Mouse (Mus musculus): ENCODE data around the gene Triobp. TPM values are rescaled to one million over a fixed set of nuclear protein-coding genes. Genes with fewer than 3 reads are reported as not detected.

Gene Triobp
- polyA plus RNA-seq, 1 experiment from 2014 or later = 12.9 TPM

- WGBS (ENCODE audit: insufficient replicate concordance) = 15% methylated on average over 7 of the region's 7 CpGs
- no peak overlapping the region for H3K27ac ChIP-seq
- DNase-seq = peak; percentile 83
- H3K27me3 ChIP-seq = peaks cover 51% of the 10 kb centered on the region
- H3K36me3 ChIP-seq = peaks cover 12% of the 10 kb centered on the region; the same call in 1 of the 2 replicates
- peak; percentile 76 for ATAC-seq (ENCODE audit: low read depth)
- no peaks in the 10 kb centered on the region for H3K9me3 ChIP-seq (replicated peaks)
- peaks cover 57% of the 10 kb centered on the region for H3K4me1 ChIP-seq (replicated peaks)
- no peak overlapping the region for H3K4me2 ChIP-seq
- H3K9ac ChIP-seq = no peak overlapping the region
- no peak overlapping the region for H3K4me3 ChIP-seq (replicated peaks)
Observed at GRCm38 (mm10) chr15:79038853-79039252, 91.3 kb downstream of the Triobp start.

GRCm38 (mm10) chr15:79040501-79041416 lies 93.2 kb downstream of the Triobp start:
- ATAC-seq (ENCODE audit: low read depth) (no peak), DNase-seq (no peak)
- Histone ChIP-seq H3K36me3 (peaks cover 12% of the 10 kb centered on the region; the same call in 1 of the 2 replicates), H3K9me3 (replicated peaks) (no peaks in the 10 kb centered on the region), H3K27ac (no peak overlapping the region), H3K9ac (peak overlapping the region; percentile 47), H3K4me2 (peak overlapping the region; percentile 59), H3K4me3 (replicated peaks) (peak overlapping the region; percentile 38), H3K4me1 (replicated peaks) (peaks cover 64% of the 10 kb centered on the region), H3K27me3 (peaks cover 59% of the 10 kb centered on the region)
- 14% methylated on average over 24 of the region's 24 CpGs for WGBS (ENCODE audit: insufficient replicate concordance)

- H3K9me3 ChIP-seq (replicated peaks) = no peaks in the 10 kb centered on the region
- H3K9ac ChIP-seq = peak within 1 kb of the TSS; percentile 63
- H3K27ac ChIP-seq = no peak within 1 kb of the TSS
- H3K4me3 ChIP-seq (replicated peaks) = peak within 1 kb of the TSS; percentile 59
- peak within 1 kb of the TSS; percentile 80 for H3K4me2 ChIP-seq
- H3K4me1 ChIP-seq (replicated peaks) = peaks cover 64% of the 10 kb centered on the region
- ATAC-seq (ENCODE audit: low read depth) (no peak), DNase-seq (no peak)
- 68% methylated on average over 6 of the region's 6 CpGs for WGBS (ENCODE audit: insufficient replicate concordance)
- H3K27me3 ChIP-seq = peaks cover 59% of the 10 kb centered on the region
- H3K36me3 ChIP-seq = peaks cover 3% of the 10 kb centered on the region; the same call in 1 of the 2 replicates
Observed at GRCm38 (mm10) chr15:79041585-79041984, 94.1 kb downstream of the Triobp start, which contains the start of gene Galr3. TSS of gene Galr3 (plus strand) at chr15:79041885.

GRCm38 (mm10) chr15:79042721-79043491 lies 95.4 kb downstream of the Triobp start:
- no peak for ATAC-seq (ENCODE audit: low read depth)
- Histone ChIP-seq H3K27me3 (peaks cover 62% of the 10 kb centered on the region), H3K4me2 (peak overlapping the region; percentile 80), H3K27ac (no peak overlapping the region), H3K4me1 (replicated peaks) (peaks cover 61% of the 10 kb centered on the region), H3K36me3 (no peaks in the 10 kb centered on the region), H3K9me3 (replicated peaks) (no peaks in the 10 kb centered on the region), H3K4me3 (replicated peaks) (peak overlapping the region; percentile 59), H3K9ac (peak overlapping the region; percentile 63)
- DNase-seq = no peak
- 1% methylated on average over 101 of the region's 105 CpGs for WGBS (ENCODE audit: insufficient replicate concordance)

- Histone ChIP-seq H3K27ac (0 out of 2 replicates have a peak overlapping the region, but pooled peaks have one; percentile 19), H3K9me3 (replicated peaks) (no peaks in the 10 kb centered on the region), H3K4me2 (no peak overlapping the region), H3K27me3 (peaks cover 56% of the 10 kb centered on the region), H3K4me3 (replicated peaks) (no peak overlapping the region), H3K36me3 (no peaks in the 10 kb centered on the region), H3K4me1 (replicated peaks) (peaks cover 43% of the 10 kb centered on the region), H3K9ac (no peak overlapping the region)
- 25% methylated on average over 4 of the region's 4 CpGs for WGBS (ENCODE audit: insufficient replicate concordance)
- DNase-seq (no peak), ATAC-seq (ENCODE audit: low read depth) (peak; percentile 34; the same call in 1 of the 2 replicates)
Observed at GRCm38 (mm10) chr15:79044837-79045236, 97.3 kb downstream of the Triobp start.

DNA sequence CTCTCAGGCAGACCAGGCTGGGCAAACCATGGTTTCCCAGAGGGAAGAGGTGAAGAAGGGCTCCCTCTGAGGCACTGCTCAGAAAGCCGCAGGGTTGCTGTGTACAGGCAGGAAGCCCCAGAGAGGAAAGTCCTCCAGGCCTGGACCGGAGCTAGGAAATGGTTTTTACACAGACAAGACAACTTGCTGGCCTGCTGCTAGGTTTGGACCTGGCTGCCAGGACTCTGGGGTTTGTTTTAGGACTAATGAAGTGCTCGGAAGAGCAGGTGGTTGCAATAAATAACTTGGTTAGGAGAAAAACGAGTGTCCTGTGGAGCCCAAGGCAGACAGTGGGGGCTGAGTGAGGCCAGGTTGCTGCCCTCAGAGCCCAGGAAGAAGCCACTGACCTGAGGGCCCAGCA lies 100.7 kb downstream of the Triobp start:
- no peak overlapping the region for H3K27ac ChIP-seq
- H3K9me3 ChIP-seq (replicated peaks) = no peaks in the 10 kb centered on the region
- DNase-seq (no peak), ATAC-seq (ENCODE audit: low read depth) (no peak)
- WGBS (ENCODE audit: insufficient replicate concordance) = 59% methylated on average over 4 of the region's 4 CpGs
- peaks cover 42% of the 10 kb centered on the region for H3K4me1 ChIP-seq (replicated peaks)
- H3K27me3 ChIP-seq = peaks cover 23% of the 10 kb centered on the region
- no peak overlapping the region for H3K4me2 ChIP-seq
- H3K4me3 ChIP-seq (replicated peaks) = no peak overlapping the region
- peaks cover 19% of the 10 kb centered on the region for H3K36me3 ChIP-seq
- H3K9ac ChIP-seq = no peak overlapping the region

- peaks cover 3% of the 10 kb centered on the region; the same call in 1 of the 2 replicates for H3K27me3 ChIP-seq
- WGBS (ENCODE audit: insufficient replicate concordance) = 70% methylated on average over 9 of the region's 9 CpGs
- H3K9me3 ChIP-seq (replicated peaks) = no peaks in the 10 kb centered on the region
- DNase-seq = no peak
- H3K27ac ChIP-seq = peak overlapping the region; percentile 80; the same call in 1 of the 2 replicates
- peak overlapping the region; percentile 36; the same call in 1 of the 2 replicates for H3K9ac ChIP-seq
- ATAC-seq (ENCODE audit: low read depth) = no peak
- H3K4me1 ChIP-seq (replicated peaks) = peaks cover 32% of the 10 kb centered on the region
- no peak overlapping the region for H3K4me3 ChIP-seq (replicated peaks)
- H3K4me2 ChIP-seq = 0 out of 2 replicates have a peak overlapping the region, but pooled peaks have one; percentile 10
- H3K36me3 ChIP-seq = peaks cover 40% of the 10 kb centered on the region
Observed at GRCm38 (mm10) chr15:79050160-79050845, 102.8 kb downstream of the Triobp start.

DNA sequence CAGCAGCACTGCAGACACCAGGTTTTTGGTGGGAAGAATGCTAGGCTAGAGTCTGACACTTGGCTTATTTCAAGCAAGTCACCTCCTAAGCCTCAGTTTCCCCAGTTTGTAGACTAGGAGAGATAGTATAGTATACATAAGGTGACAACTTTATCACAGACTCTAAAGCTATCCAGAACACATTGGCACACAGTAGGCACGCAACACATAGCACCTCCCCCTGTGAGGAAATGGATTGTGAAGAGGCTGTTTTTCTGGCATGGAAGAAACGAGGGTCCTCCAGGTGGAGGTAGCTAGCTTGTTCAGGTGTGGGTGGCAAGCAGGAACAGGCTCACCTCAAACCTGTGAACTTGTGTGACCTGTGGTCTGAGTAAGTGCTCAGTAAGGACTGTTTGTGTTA lies 103.4 kb downstream of the Triobp start:
- DNase-seq (no peak), ATAC-seq (ENCODE audit: low read depth) (no peak)
- peak overlapping the region; percentile 80 for H3K27ac ChIP-seq
- H3K9me3 ChIP-seq (replicated peaks) = no peaks in the 10 kb centered on the region
- H3K9ac ChIP-seq = peak overlapping the region; percentile 36; the same call in 1 of the 2 replicates
- no peak overlapping the region; the same call in 1 of the 2 replicates for H3K4me3 ChIP-seq (replicated peaks)
- 0 out of 2 replicates have a peak, but pooled peaks cover 3% of the 10 kb centered on the region for H3K27me3 ChIP-seq
- H3K36me3 ChIP-seq = peaks cover 46% of the 10 kb centered on the region
- peaks cover 32% of the 10 kb centered on the region for H3K4me1 ChIP-seq (replicated peaks)
- peak overlapping the region; percentile 10; the same call in 1 of the 2 replicates for H3K4me2 ChIP-seq
- WGBS (ENCODE audit: insufficient replicate concordance) = 70% methylated on average over 2 of the region's 2 CpGs

- peak overlapping the region; percentile 8; the same call in 1 of the 2 replicates for H3K9ac ChIP-seq
- peaks cover 54% of the 10 kb centered on the region for H3K36me3 ChIP-seq
- H3K4me2 ChIP-seq = peak overlapping the region; percentile 10; the same call in 1 of the 2 replicates
- H3K4me1 ChIP-seq (replicated peaks) = peaks cover 35% of the 10 kb centered on the region
- no peak for DNase-seq
- ATAC-seq (ENCODE audit: low read depth) = peak; percentile 59
- no peaks in the 10 kb centered on the region for H3K9me3 ChIP-seq (replicated peaks)
- H3K27ac ChIP-seq = peak overlapping the region; percentile 80
- no peak overlapping the region; the same call in 1 of the 2 replicates for H3K4me3 ChIP-seq (replicated peaks)
- WGBS (ENCODE audit: insufficient replicate concordance) = 50% methylated on average over 13 of the region's 13 CpGs
- H3K27me3 ChIP-seq = 0 out of 2 replicates have a peak, but pooled peaks cover 2% of the 10 kb centered on the region
Observed at GRCm38 (mm10) chr15:79051461-79052360, 104.2 kb downstream of the Triobp start.

- H3K4me1 ChIP-seq (replicated peaks) = peaks cover 41% of the 10 kb centered on the region
- no peak overlapping the region for H3K4me2 ChIP-seq
- no peak for ATAC-seq (ENCODE audit: low read depth)
- peak overlapping the region; percentile 80 for H3K27ac ChIP-seq
- no peaks in the 10 kb centered on the region for H3K27me3 ChIP-seq
- no peak overlapping the region for H3K4me3 ChIP-seq (replicated peaks)
- DNase-seq = no peak
- peaks cover 60% of the 10 kb centered on the region for H3K36me3 ChIP-seq
- H3K9me3 ChIP-seq (replicated peaks) = no peaks in the 10 kb centered on the region
- H3K9ac ChIP-seq = no peak overlapping the region
- 76% methylated on average over 2 of the region's 2 CpGs for WGBS (ENCODE audit: insufficient replicate concordance)
Observed at GRCm38 (mm10) chr15:79052366-79052765, 104.8 kb downstream of the Triobp start.
